Mouse (Mus musculus) mouse trophoblast stem cell (cell line): ENCODE measurements around the gene Prkag1.

ENCODE experiments used
- in situ Hi-C, 2 experiments: fragments of 300-500 bp; cut with MseI, MboI; formaldehyde crosslinking; loops; 2 replicates in 1 of 2; 3 replicates in 1 of 2; pipeline ENCODE4 v1.15.1; 2025

Prkag1 gene

GRCm38 (mm10) chr15:98830736-98831683 lies at the start of gene Prkag1:
TSS of gene Prkag1 (minus strand) at chr15:98831521.
- in situ Hi-C loops = no loop called here

- in situ Hi-C loops = no loop called here
Measured at GRCm38 (mm10) chr15:98877331-98877730, 46.0 kb upstream of the Prkag1 start.

GRCm38 (mm10) chr15:98871916-98872888 lies 40.9 kb upstream of the Prkag1 start:
- in situ Hi-C loops = no loop called here

- in situ Hi-C loops = no loop called here
Measured at GRCm38 (mm10) chr15:98871070-98871915, 40.0 kb upstream of the Prkag1 start, which contains the start of gene Kmt2d. TSS of gene Kmt2d (minus strand) at chr15:98871204.

GRCm38 (mm10) chr15:98870179-98871069 lies 39.1 kb upstream of the Prkag1 start:
- in situ Hi-C loops = no loop called here

GRCm38 (mm10) chr15:98869342-98870178 lies 38.2 kb upstream of the Prkag1 start:
- in situ Hi-C loops = no loop called here

GRCm38 (mm10) chr15:98868346-98869063 lies 37.2 kb upstream of the Prkag1 start:
- in situ Hi-C loops = no loop called here

- in situ Hi-C loops = no loop called here
Measured at GRCm38 (mm10) chr15:98867321-98867720, 36.0 kb upstream of the Prkag1 start.

- in situ Hi-C loops = no loop called here
Measured at GRCm38 (mm10) chr15:98866501-98866900, 35.2 kb upstream of the Prkag1 start.

- in situ Hi-C loops = no loop called here
Measured at GRCm38 (mm10) chr15:98865771-98866170, 34.5 kb upstream of the Prkag1 start.

- in situ Hi-C loops = no loop called here
Measured at GRCm38 (mm10) chr15:98864951-98865350, 33.6 kb upstream of the Prkag1 start.

- in situ Hi-C loops = no loop called here
Measured at GRCm38 (mm10) chr15:98863451-98863958, 32.2 kb upstream of the Prkag1 start.

- in situ Hi-C loops = no loop called here
Measured at GRCm38 (mm10) chr15:98861701-98862410, 30.5 kb upstream of the Prkag1 start.

GRCm38 (mm10) chr15:98860921-98861320 lies 29.6 kb upstream of the Prkag1 start:
- in situ Hi-C loops = no loop called here

- in situ Hi-C loops = no loop called here
Measured at GRCm38 (mm10) chr15:98859319-98860043, 28.2 kb upstream of the Prkag1 start.

- in situ Hi-C loops = no loop called here
Measured at GRCm38 (mm10) chr15:98854214-98854613, 22.9 kb upstream of the Prkag1 start.
